Mouse (Mus musculus) kidney, postnatal 25 days (tissue): ENCODE results near the gene Pex12.
"Not testable (repeated sequence)": the region's sequence is repeated elsewhere in the genome, so short reads cannot be mapped to it uniquely, and the experiment has no call there.

ENCODE experiments used
- DNase-seq, 2 experiments: peaks; one replicate each; pipeline ENCODE4 v3.0.0; 2021; ENCODE audit warnings: mixed read lengths in 2 of 2

The Pex12 gene

DNA sequence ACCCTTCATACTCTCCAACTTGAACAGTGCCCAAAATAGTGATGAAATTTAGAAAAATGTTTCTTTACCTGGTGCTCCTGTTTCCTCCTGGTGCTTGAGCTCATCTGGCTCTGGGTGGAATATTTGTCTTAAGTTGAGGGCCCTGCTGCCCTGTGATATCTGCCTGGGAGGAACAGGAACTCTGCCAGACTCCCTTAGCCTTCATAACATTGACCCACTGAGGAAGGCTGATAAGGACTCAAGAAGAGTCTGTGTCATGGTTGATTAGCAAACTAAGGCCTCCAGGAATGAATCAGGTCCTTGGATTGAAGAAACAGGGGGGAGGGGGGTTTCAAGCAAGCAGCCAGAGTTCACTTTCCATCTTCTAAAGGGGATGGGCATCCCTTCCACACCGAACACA, 15.8 kb downstream of the Pex12 start, which contains the start of gene Slfn14:
Gene Slfn14 (minus strand): TSS at position 161 of the 400 bp plus-strand sequence.
- DNase-seq = no peak

DNA sequence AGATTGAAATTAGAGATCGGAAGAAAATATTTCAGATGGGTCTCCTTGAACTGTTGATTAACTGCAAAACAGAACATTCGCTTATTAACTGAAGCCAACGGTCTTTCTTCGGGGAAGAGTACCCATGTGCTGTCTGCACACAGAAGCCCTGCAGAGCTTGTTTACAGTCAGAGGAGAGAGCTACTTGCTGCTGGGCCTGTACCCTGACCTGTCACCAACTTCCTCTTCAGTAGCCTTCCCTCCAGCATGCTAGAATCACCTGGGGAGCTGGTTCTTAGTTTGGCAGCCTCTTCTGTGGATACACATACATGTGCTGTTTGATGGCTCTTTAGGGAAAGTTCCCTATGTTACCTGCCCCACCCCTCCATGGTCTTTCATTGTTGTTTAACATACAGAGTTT, 16.8 kb downstream of the Pex12 start:
- no peak for DNase-seq

GRCm38 (mm10) chr11:83282084-83282483, 20.3 kb downstream of the Pex12 start:
- no peak for DNase-seq

DNA sequence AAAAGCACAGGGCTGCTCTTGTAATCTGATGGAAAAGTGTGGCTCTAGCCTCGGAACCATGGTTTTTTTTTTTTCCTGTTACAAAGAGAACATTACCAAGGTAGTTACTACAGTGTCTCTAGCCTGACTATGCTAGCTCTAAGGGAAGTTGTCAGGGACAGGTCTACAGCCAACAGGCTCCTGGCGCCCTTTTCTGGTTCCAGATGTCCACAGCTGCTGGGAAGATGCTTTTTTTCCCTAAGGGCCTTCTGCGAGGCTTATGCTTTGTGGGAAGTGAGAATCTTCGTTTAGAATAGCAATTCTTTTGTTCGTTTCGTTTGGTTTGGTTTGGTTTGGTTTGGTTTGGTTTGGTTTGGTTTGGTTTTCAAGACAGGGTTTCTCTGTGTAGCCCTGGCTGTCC, 22.7 kb downstream of the Pex12 start:
- no peak for DNase-seq

- no peak for DNase-seq
These were observed 23.4 kb downstream of the Pex12 start for GRCm38 (mm10) chr11:83279024-83279423.

DNA sequence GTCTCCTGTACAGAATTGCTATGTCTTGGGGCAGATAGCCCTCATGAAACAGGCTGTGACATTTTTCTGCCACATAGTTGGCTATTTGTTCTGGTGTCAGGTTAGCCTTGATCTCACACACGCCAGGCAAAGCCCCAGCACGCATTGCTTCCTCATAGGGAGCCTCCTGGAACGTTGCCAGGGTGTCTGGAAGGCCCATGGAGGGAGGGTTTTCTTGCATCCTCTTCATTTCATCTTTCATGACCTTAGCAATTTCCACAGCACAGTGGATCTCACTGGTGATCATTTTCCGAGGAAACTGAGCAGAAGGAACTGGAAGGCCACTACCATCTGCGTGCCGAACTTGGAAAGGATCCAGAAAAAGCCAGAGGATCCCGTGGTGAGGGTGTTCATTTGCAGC, 26.1 kb downstream of the Pex12 start:
- DNase-seq = no peak

GRCm38 (mm10) chr11:83271951-83272843, 30.2 kb downstream of the Pex12 start:
- peak in 1 of 2 experiments; percentile 38 for DNase-seq

DNA sequence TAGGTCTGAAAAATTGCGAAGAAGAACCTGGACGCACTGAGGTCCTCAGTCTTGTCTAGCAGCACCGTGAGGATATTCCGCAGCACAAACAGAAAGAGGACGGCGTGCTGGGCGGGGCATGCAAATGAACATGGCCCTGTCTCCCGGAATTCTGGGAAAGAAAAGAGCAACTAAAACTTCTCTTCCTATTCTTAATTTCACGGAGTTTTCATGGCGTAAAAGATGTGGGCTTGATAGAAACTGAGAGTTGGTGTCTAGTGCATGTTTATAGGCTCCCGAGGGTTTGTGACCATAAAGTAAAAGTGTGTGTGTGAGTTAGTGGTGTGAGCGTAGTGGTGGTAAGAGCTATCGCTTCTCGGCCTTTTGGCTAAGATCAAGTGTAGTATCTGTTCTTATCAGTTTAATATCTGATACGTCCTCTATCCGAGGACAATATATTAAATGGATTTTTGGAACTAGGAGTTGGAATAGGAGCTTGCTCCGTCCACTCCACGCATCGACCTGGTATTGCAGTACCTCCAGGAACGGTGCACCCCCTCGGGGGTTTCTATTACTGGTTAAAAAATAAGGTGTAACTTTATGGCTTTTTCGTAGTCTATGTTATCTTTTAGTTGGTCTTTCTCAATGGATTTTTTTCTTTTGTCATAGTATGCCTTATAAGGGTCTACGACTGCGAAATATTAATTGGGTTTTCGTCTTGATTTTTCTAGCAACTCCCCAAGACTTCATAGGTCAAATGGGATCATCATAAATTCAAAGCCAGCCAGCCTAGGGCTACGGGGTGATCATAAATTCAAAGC, 31.0 kb downstream of the Pex12 start:
- peak; percentile 86 to 89 for DNase-seq

- DNase-seq = no peak
These were observed 31.6 kb downstream of the Pex12 start for GRCm38 (mm10) chr11:83270842-83271150.

DNA sequence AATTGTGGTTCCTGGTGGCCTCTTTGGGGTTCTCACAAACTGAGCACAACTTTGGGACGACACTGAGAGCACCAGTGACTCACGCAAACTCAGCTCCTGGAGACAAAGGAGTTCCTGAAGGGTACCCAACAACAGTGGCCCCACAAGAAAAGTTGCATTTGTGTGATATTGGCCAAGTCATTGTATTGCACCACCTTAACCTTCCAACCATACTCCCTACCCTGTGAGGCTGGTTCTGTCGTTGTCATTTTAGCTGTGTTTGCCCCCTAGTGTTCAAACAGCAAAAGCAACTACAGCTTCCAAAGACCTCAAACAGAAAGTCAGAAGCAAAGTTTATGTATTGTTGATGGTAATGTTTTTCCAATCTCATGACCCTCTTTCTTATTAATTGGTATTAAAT, 39.2 kb downstream of the Pex12 start:
- no peak for DNase-seq

GRCm38 (mm10) chr11:83262673-83263072, 39.7 kb downstream of the Pex12 start:
- DNase-seq = no peak

GRCm38 (mm10) chr11:83257211-83257610, 45.2 kb downstream of the Pex12 start:
- DNase-seq = not testable (repeated sequence)
